In genomic region chr1:18416297-18416732, GRCm38 (mm10) we compare ENCODE assay signal across 13 mouse cellular contexts.
DNase-seq lines count a peak whose midpoint lies in the region; ATAC-seq and TF ChIP-seq lines count a peak whose summit lies in the region.
"Had no signal": no experiment of that assay in that cellular context is flagged by ENCODE, and none has a peak within 500 bp of the region (broad histone marks: within the 10 kb centered on the region; RNA-seq: fewer than 3 reads in every experiment).

No protein-coding gene starts in this region.

- H3K27me3 ChIP-seq in embryonic facial prominence, embryonic 10.5 days (replicated peaks; ENCODE audit: low read depth, poor library complexity, severe bottlenecking) = no peaks in the 10 kb centered on the region
- H3K27me3 ChIP-seq in forebrain, embryonic 16.5 days (replicated peaks; ENCODE audit: control insufficient read depth, insufficient read depth, low read length) = no peaks in the 10 kb centered on the region
- no peaks in the 10 kb centered on the region for H3K27me3 ChIP-seq in midbrain, embryonic 12.5 days
- H3K27me3 ChIP-seq: heart, embryonic 15.5 days; intestine, embryonic 15.5 days had no signal

- peak; percentile 9 for DNase-seq in embryonic facial prominence, embryonic 10.5 days (ENCODE audit: low spot score)
- no peak for DNase-seq in adrenal gland, postnatal 4 days (ENCODE audit: low spot score in 2 of 2)
- no peak for DNase-seq in left cerebral cortex, postnatal 4 days
- DNase-seq in layer of hippocampus, adult 11-12 months (ENCODE audit: low spot score) = no peak
- DNase-seq: adrenal gland, postnatal 36 days; cerebellum, adult 2 months had no signal

- no peak overlapping the region for H3K27ac ChIP-seq in embryonic facial prominence, embryonic 10.5 days (replicated peaks)
- no peak overlapping the region; the same call in 1 of the 2 replicates for H3K27ac ChIP-seq in forebrain, embryonic 16.5 days (ENCODE audit: low read length)
- H3K27ac ChIP-seq in midbrain, embryonic 12.5 days (replicated peaks) = peak overlapping the region; percentile 76
- H3K27ac ChIP-seq in olfactory bulb, adult 2 months (ENCODE audit: insufficient read depth, low read depth, low read length) = peak overlapping the region; percentile 78; the same call in 1 of the 2 replicates
- H3K27ac ChIP-seq: heart, embryonic 15.5 days; intestine, embryonic 15.5 days; layer of hippocampus, adult 2 months; liver, embryonic 14.5 days had no signal

- 33% methylated on average over 3 of the region's 3 CpGs for WGBS in embryonic facial prominence, embryonic 10.5 days
- 3% methylated on average over 3 of the region's 3 CpGs for WGBS in forebrain, embryonic 16.5 days
- WGBS in midbrain, embryonic 12.5 days = 16% methylated on average over 3 of the region's 3 CpGs
- WGBS in olfactory bulb, adult 2 months = 15% methylated on average over 3 of the region's 3 CpGs

- peak; percentile 59; the same call in 1 of the 2 replicates for ATAC-seq in forebrain, embryonic 16.5 days
- ATAC-seq in midbrain, embryonic 12.5 days (ENCODE audit: low FRiP score, low read depth) = peak; percentile 90
- ATAC-seq: intestine, embryonic 15.5 days had no signal

- H3K4me2 ChIP-seq in forebrain, embryonic 16.5 days (ENCODE audit: low read length) = no peak overlapping the region
- H3K4me2 ChIP-seq in midbrain, embryonic 12.5 days (replicated peaks) = peak overlapping the region; percentile 30
- H3K4me2 ChIP-seq: heart, embryonic 15.5 days; intestine, embryonic 15.5 days had no signal

- H3K9ac ChIP-seq in forebrain, embryonic 16.5 days (replicated peaks; ENCODE audit: low read depth, low read length) = no peak overlapping the region
- H3K9ac ChIP-seq in midbrain, embryonic 12.5 days (replicated peaks) = no peak overlapping the region
- H3K9ac ChIP-seq: heart, embryonic 15.5 days; intestine, embryonic 15.5 days; liver, embryonic 14.5 days had no signal

- no peak for TF ChIP-seq POLR2A in olfactory bulb, adult 2 months (IDR thresholded peaks at IDR 0.05; ENCODE audit: insufficient read depth, low read depth, low read length)

- intact Hi-C loops in left cerebral cortex, postnatal 4 days (cut with DNase I) = no loop called here

- no peak for TF ChIP-seq CTCF in olfactory bulb, adult 2 months (IDR thresholded peaks at IDR 0.05; ENCODE audit: insufficient read depth, low read depth, low read length)

- H3K36me3 ChIP-seq in embryonic facial prominence, embryonic 10.5 days (replicated peaks) = no peaks in the 10 kb centered on the region
- no peaks in the 10 kb centered on the region for H3K36me3 ChIP-seq in forebrain, embryonic 16.5 days (ENCODE audit: control insufficient read depth, insufficient read depth)
- H3K36me3 ChIP-seq in midbrain, embryonic 12.5 days = no peaks in the 10 kb centered on the region
- H3K36me3 ChIP-seq: heart, embryonic 15.5 days; intestine, embryonic 15.5 days had no signal

- peaks cover 10% of the 10 kb centered on the region for H3K4me1 ChIP-seq in embryonic facial prominence, embryonic 10.5 days
- peaks cover 7% of the 10 kb centered on the region for H3K4me1 ChIP-seq in forebrain, embryonic 16.5 days (replicated peaks; ENCODE audit: control insufficient read depth, insufficient read depth, low read length)
- H3K4me1 ChIP-seq in midbrain, embryonic 12.5 days = peaks cover 10% of the 10 kb centered on the region
- H3K4me1 ChIP-seq in olfactory bulb, adult 2 months (ENCODE audit: control insufficient read depth, insufficient read depth, low read length) = peaks cover 5% of the 10 kb centered on the region
- H3K4me1 ChIP-seq: heart, embryonic 15.5 days; intestine, embryonic 15.5 days had no signal

- H3K9me3 ChIP-seq in embryonic facial prominence, embryonic 10.5 days = no peaks in the 10 kb centered on the region
- H3K9me3 ChIP-seq in forebrain, embryonic 16.5 days (ENCODE audit: control insufficient read depth, low read length) = no peaks in the 10 kb centered on the region
- no peaks in the 10 kb centered on the region for H3K9me3 ChIP-seq in midbrain, embryonic 12.5 days
- H3K9me3 ChIP-seq: heart, embryonic 15.5 days; intestine, embryonic 15.5 days had no signal

- no peak overlapping the region for H3K4me3 ChIP-seq in embryonic facial prominence, embryonic 10.5 days
- no peak overlapping the region for H3K4me3 ChIP-seq in forebrain, embryonic 16.5 days (replicated peaks; ENCODE audit: low read length)
- no peak overlapping the region for H3K4me3 ChIP-seq in midbrain, embryonic 12.5 days
- H3K4me3 ChIP-seq in olfactory bulb, adult 2 months (ENCODE audit: insufficient read depth, low read depth, low read length) = no peak overlapping the region
- H3K4me3 ChIP-seq: heart, embryonic 15.5 days; intestine, embryonic 15.5 days; layer of hippocampus, adult 2 months had no signal

Comparison
In these comparisons a context has a peak if more than half of its experiments do, and no peak if none do; other contexts are left out.
1. H3K27ac ChIP-seq: peak in midbrain, embryonic 12.5 days (single experiment) and olfactory bulb, adult 2 months (single experiment); none in embryonic facial prominence, embryonic 10.5 days (single experiment) and forebrain, embryonic 16.5 days (single experiment).